Mouse (Mus musculus) heart, adult 2 months (tissue): ENCODE measurements at regions not wholly inside any gene's neighbourhood (a gene's known extent, or its start where the extent isn't known, plus 50 kb on each side); places are given as distances from the start of the nearest gene placed in this dataset.

Experiments used
- CTCF ChIP-seq: fragments of 200-600 bp; IDR thresholded peaks from 2 replicates; pipeline ENCODE4 v1.8.1; 2022; ENCODE audit warnings: antibody characterized with exemption, mild to moderate bottlenecking, moderate library complexity
- POLR2A ChIP-seq: fragments of 200-500 bp; IDR thresholded peaks from 2 replicates; pipeline ENCODE4 v1.6.1; 2011; ENCODE audit warnings: mild to moderate bottlenecking, low read depth, low read length, control low read depth; ENCODE audit not compliant: insufficient read depth

DNA sequence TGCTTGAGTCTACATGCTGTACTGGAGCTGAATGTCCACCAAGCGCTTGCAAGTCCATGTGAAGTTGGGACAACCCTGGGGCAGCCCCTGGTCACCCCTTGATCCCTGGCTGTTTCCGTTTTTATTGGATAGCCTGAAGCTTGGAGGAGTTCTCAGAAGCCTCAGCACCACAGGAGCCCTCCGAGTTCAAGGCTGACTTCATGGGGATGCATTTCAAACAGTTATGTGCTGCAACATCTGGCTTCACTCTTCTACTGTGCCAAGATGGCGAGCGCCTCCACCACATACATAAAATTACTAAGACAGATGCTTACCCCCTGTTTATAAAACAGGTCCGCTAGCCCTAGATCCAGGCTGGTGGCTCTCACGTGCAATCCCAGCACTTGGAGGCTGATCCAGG is 120.1 kb upstream of the Zfp706 start:
- no peak for TF ChIP-seq CTCF
- TF ChIP-seq POLR2A = no peak
